Mouse (Mus musculus) adrenal gland, postnatal 25 days (tissue): ENCODE measurements around the gene Timm29. TPM values are rescaled to one million over a fixed set of nuclear protein-coding genes. Genes with fewer than 3 reads are reported as not detected.
A peak's percentile ranks its signal among the peaks of the same experiment; 100 is the strongest.

Experiments
- DNase-seq: peaks from one replicate; pipeline ENCODE4 v3.0.0; 2021; ENCODE audit warnings: mixed read lengths
- microRNA-seq, 2 experiments: library from miRNA; unstranded; fragments of <30 nt; microRNA quantifications; one replicate each; pipeline ENCODE4 v1.2.0; 2021
- total RNA-seq: library from RNA; stranded (reverse); gene quantifications from 2 replicates; pipeline ENCODE4 v1.2.3, GENCODE M21; 2021

The Timm29 gene
- total RNA-seq, 1 experiment from 2014 or later: 62.6 TPM

DNA sequence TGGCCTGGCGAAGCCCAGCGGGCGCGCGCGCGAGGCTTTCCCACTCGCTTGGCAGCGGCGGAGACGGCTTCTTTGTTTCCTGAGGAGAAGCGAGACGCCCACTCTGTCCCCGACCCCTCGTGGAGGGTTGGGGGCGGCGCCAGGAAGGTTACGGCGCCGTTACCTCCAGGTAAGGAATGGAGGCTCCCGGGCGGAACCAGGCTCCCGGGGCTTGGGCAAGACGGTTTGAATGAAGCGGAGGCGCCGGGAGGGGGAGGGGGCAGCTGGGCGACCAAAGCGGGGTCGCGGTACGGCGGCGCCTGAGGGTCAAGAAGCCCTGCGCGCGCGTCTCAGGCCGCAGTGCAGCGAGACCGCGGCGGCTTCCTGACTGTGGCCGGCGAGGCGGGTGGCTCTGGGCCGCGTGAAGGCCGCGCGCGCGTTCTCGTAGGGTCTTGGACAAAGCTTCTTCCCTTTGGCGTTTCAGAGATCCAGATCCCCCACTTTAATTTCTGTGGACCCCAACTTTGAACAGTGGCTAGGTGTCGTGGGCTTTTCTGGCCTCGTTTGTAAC lies 23.8 kb downstream of the Timm29 start:
- peak; percentile 89 for DNase-seq

DNA sequence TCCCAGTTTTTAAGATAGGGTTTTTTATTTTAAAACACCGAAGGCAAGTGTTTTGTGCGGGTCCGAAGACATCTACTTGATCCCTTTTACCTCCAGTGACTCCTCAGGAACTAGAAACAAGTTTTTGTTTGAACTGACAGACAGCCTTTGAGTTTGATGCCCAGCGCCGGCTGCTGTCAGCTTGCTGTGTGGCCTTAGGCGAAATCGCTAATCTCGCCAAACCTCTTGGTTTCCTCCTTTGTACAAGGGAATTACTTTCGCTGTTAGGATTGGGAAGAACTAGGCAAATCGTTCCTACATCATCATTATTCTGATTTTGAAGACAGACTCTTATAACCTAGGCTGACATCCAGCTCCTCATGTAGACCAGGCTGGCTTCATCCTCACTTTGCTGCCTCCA lies 24.5 kb downstream of the Timm29 start:
- DNase-seq: no peak

DNA sequence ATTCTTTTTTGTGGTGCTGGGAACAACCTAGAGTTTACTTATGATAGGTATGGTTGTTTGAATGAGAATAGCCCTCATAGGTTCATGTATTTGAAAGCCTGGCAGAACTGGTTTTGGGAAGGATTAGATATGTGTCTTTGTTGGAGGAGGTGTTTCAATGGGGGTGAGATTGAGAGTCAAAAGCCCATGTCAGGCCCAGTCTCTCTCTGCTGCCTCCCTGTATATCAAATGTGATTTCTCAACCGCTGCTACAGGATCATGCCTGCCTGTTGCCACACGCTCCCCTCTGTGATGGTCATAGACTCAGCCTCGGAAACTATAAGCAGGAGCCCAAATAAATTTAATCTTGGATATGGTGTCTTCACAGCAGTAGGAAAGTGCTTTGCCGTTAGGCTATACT lies 27.7 kb downstream of the Timm29 start:
- no peak for DNase-seq

DNA sequence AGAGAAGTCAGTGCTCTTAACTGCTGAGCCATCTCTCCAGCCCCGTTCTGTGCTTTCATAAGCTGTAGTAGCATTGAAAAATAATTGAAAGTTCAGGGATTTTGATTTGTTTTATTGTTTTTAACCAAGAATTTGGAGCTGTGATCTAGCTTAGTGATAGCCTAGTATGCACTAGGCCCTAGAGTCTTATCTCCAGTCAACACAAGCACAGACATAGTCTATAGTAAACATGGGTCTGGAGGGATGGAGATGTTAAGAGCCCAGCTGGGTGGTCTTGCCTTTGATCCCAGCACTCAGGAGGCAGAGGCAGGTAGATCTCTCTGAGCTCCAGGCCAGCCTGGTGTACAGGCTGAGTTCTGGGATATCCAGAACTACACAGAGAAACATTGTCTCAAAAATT lies 30.2 kb downstream of the Timm29 start:
- DNase-seq: no peak

DNA sequence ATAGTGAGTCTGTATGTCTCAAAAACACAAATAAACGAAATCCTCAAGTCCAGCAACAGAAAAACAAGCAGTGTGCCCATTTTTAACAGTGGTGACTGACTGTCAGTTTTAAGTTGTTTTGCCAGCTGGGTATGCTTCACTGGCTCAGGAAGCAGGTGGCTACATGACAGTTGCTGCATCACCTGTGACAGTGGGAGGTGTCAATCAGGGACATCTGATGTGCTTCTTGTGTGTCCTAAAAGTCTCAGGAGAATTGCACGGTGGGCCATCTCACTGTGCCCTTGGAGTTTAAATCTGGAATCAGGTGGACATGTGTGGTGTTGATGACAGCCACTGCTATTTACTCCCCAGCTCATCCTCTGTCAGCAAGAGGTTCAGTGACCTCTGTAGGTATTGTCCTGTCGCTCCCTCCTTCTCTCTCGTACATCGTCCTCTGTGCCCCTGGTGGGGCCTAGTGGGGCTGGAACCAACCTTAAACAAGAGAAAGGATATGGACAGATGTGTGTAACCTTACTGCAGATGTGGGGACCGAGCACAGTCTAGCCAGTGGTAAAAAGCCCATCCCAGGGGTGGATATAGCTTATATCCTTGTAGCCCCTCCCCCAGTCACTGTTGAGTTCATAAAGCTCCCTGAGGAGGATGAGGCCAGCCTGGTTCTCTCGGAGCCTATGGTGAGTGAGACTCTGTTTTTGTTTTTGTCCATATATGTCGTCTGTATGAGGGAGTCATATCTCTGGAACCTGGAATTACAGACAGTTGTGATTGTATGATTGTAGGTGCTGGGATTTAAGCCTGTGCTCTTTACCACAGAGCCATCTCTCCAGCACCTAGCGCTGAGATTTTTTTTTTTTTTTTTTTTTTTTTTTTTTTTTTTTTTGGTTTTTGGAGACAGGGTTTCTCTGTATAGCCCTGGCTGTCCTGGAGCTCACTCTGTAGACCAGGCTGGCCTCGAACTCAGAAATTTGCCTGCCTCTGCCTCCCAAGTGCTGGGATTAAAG lies 33.1 kb downstream of the Timm29 start:
- no peak for DNase-seq

DNA sequence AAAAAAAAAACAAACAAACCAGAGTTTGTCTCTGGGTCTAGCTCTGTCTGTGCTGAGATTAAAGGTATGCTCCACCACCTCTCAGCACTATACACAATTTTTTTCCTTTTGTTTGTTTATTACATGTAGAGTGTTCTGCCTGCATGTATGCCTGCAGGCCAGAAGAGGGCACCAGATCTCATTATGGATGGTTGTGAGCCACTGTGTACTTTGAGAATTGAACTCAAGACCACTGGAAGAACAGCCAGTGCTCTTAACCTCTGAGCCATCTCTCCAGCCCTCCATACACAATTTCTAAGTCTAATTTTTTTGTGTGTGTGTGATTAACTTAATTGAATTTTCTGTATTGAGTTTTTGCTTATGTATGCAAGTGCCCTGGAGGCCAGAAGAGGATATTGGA lies 34.0 kb downstream of the Timm29 start:
- DNase-seq: no peak

DNA sequence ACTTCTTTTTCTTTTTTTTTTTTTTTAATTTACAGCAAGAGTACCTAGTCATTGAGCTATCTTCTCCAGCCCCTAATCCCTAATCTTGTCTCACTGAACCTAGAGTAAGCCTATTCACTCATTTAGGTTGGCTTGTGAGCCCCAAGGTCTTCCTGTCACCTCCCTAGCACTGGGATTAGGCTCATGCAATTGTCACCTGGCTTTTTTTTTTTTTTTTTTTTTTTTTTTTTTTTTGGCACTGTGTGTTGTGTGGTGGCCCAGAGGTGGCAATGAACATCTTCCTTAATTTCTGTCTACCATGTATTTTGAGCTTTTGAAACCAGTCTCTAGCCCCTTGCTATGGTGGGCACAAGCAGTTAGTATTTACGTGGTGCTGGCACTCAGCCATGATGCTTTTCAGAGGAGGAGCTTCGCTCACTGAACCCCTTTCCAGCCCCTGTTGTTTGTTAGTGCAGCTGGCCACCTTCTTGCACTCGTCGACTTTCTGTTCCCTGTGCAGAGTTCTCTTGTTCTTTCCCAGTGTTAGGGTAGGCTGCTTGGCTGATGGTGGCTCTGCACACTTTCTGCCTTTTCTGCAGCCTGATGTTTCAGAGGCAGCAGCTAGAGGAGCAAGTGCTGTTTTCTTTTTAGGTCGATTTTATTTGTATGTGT lies 34.7 kb downstream of the Timm29 start:
- no peak for DNase-seq

DNA sequence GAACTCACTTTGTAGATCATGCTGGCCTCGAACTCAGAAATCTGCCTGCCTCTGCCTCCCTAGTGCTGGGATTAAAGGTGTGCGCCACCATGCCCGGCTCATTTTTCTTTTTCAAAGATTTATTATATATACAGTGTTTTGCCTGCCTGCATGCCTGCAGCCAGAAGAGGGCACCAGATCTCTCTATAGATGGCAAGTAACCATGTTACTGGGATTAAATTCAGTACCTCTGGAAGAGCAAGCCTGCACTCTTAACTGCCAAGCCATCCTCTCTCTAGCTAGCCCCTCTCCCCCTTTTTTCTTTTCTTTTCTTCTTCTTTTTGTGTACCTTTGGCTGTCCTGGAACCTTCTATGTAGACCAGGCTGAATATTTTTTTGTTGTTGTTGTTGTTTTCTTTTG lies 38.2 kb downstream of the Timm29 start:
- DNase-seq: peak; percentile 39

DNA sequence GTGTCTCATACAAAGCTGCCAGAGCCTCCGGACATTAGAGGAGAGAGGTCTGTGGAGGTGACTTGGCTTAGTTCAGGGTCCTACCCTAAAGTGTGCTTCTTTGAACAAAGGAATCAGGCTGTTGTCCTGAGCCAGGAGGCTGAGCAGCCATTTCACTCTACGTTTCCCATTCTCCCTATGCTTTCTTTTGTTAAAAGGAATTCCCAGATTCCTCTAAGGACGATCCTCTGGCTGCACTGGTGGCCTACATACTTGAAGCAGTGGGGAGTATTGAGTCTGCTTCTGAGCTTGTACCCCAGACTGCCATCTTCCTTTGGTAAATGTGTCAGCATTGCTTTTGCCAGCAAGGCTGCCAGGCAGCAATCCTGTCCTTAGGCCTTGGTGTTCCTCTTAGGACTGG lies 40.6 kb downstream of the Timm29 start:
- DNase-seq: no peak

DNA sequence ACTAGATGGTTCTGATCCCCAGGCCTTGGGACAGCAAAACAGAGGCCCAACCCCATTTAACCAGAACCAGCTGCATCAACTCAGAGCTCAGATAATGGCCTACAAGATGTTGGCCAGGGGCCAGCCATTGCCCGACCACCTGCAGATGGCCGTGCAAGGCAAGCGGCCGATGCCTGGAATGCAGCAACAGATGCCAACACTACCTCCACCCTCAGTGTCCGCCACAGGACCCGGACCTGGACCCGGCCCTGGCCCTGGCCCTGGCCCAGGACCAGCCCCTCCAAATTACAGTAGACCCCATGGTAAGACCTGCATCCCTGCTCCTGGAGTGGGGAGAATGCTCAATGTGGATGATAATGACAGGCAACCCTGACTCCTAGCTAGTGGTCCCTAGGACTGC lies 43.1 kb downstream of the Timm29 start:
- no peak for DNase-seq

DNA sequence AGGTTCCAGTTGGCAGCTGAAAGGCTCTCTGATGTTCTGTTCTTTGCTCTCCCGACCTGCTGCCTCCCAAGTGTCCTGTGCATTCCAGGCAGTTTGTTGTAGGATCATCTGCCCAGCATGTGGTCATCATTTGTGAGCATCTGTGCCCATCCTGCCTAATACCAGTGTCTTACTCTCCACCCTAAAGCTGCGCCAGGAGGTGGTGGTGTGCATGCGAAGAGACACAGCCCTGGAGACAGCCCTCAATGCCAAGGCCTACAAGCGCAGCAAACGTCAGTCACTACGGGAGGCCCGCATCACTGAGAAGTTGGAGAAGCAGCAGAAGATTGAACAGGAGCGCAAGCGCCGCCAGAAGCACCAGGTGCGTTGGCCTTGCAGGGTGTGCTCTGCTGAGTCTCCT lies 46.5 kb downstream of the Timm29 start:
- DNase-seq: no peak

Small RNAs within 50 kb of the gene (microRNA-seq; reads per million reads assigned to microRNA genes)
- 0 reads per million in 2 experiments for gene Mir1946b

Other genes starting within 250 kb of the Timm29 start
- 68.9 and 69.5 TPM in 2 replicates for gene Ilf3, start 224.9 kb upstream of the Timm29 start, total RNA-seq
- gene Qtrt1, start 180.9 kb upstream of the Timm29 start, total RNA-seq: 17.0 and 25.1 TPM in 2 replicates
- gene Dnm2, start 167.8 kb upstream of the Timm29 start, total RNA-seq: 110 and 126 TPM in 2 replicates
- 26.8 and 37.1 TPM in 2 replicates for gene Tmed1, start 82.5 kb upstream of the Timm29 start, total RNA-seq
- gene AB124611, start 66.5 kb upstream of the Timm29 start, total RNA-seq: 1.3 TPM in 1 of 2 replicates, not detected in the other
- gene Carm1, start 45.8 kb upstream of the Timm29 start, total RNA-seq: 45.6 and 54.0 TPM in 2 replicates
- gene Yipf2, start 106 bp downstream of the Timm29 start, total RNA-seq: 27.5 and 40.2 TPM in 2 replicates
- gene Smarca4, start 23.4 kb downstream of the Timm29 start, total RNA-seq: 87.3 and 87.4 TPM in 2 replicates
- 126 and 145 TPM in 2 replicates for gene Ldlr, start 130.8 kb downstream of the Timm29 start, total RNA-seq
- 4.7 and 5.6 TPM in 2 replicates for gene Spc24, start 167.6 kb downstream of the Timm29 start, total RNA-seq
- 37.3 and 46.2 TPM in 2 replicates for gene Kank2, start 206.0 kb downstream of the Timm29 start, total RNA-seq
- gene Angptl8, start 242.8 kb downstream of the Timm29 start, total RNA-seq: 4.5 and 17.1 TPM in 2 replicates